Mouse (Mus musculus) cerebellum, adult 2 months (tissue): ENCODE results near the gene Prn. TPM values are rescaled to one million over a fixed set of nuclear protein-coding genes. Genes with fewer than 3 reads are reported as not detected.

Experiments
- DNase-seq, 2 experiments: peaks; one replicate each; pipeline ENCODE4 v3.0.0; 2021
- H3K27ac ChIP-seq: fragments of 200-500 bp; 2 replicates; pipeline ENCODE4 v1.5.1; 2012; ENCODE audit warnings: low read length, control low read depth, inconsistent platforms; ENCODE audit not compliant: insufficient read depth
- H3K27me3 ChIP-seq: fragments of 200-500 bp; 2 replicates; pipeline ENCODE4 v1.6.1; 2012; ENCODE audit warnings: inconsistent platforms, mild to moderate bottlenecking, low read length, moderate library complexity; ENCODE audit not compliant: control insufficient read depth, insufficient read depth
- H3K4me1 ChIP-seq: fragments of 200-500 bp; 2 replicates; pipeline ENCODE4 v1.6.1; 2011; ENCODE audit warnings: low read length; ENCODE audit not compliant: control insufficient read depth, insufficient read depth
- H3K4me3 ChIP-seq: fragments of 200-500 bp; replicated peaks from 2 replicates; pipeline ENCODE3; 2011; ENCODE audit warnings: mild to moderate bottlenecking, low read depth, low read length, control low read depth; ENCODE audit not compliant: insufficient read depth
- CTCF ChIP-seq: fragments of 200-500 bp; IDR thresholded peaks from 2 replicates; pipeline ENCODE4 v1.5.1; 2011; ENCODE audit warnings: low read depth, mild to moderate bottlenecking, control low read depth, low read length, moderate library complexity, borderline replicate concordance; ENCODE audit not compliant: insufficient read depth
- POLR2A ChIP-seq: fragments of 200-500 bp; IDR thresholded peaks from 2 replicates; pipeline ENCODE4 v1.6.1; 2011; ENCODE audit warnings: low read length, control low read depth, borderline replicate concordance; ENCODE audit not compliant: insufficient read depth
- WGBS: fragments of 180-500 bp; shearing (Covaris S2); methylation state at CpG from one replicate; pipeline ENCODE4 v1.1.7; 2018; 5-methylcytosine and 5-hydroxymethylcytosine counted together
- polyA plus RNA-seq: library from polyadenylated mRNA; depleted of rRNA; stranded (reverse); fragments of >200 nt; gene quantifications from 2 replicates; pipeline ENCODE4 v1.2.3, GENCODE M21; 2012

The Prn gene
- polyA plus RNA-seq, 1 experiment, result not detected

- H3K27ac ChIP-seq, result no peak overlapping the region; the same call in 1 of the 2 replicates
- H3K4me3 ChIP-seq, result no peak overlapping the region
- WGBS, result 89% methylated on average over 7 of the region's 7 CpGs
- TF ChIP-seq CTCF, result no peak
- no peak for TF ChIP-seq POLR2A
- no peaks in the 10 kb centered on the region for H3K4me1 ChIP-seq
- H3K27me3 ChIP-seq, result no peaks in the 10 kb centered on the region
- DNase-seq, result no peak
Measured at GRCm38 (mm10) chr2:131876551-131877265, 33.0 kb upstream of the Prn start.

GRCm38 (mm10) chr2:131881766-131882165, 28.0 kb upstream of the Prn start:
- no peak for DNase-seq
- 0 out of 2 replicates have a peak, but pooled peaks cover 4% of the 10 kb centered on the region for H3K4me1 ChIP-seq
- no peak overlapping the region for H3K27ac ChIP-seq
- no peak overlapping the region for H3K4me3 ChIP-seq
- H3K27me3 ChIP-seq, result no peaks in the 10 kb centered on the region
- TF ChIP-seq POLR2A (no peak), CTCF (no peak)
- WGBS, result 74% methylated on average over 4 of the region's 4 CpGs

DNA sequence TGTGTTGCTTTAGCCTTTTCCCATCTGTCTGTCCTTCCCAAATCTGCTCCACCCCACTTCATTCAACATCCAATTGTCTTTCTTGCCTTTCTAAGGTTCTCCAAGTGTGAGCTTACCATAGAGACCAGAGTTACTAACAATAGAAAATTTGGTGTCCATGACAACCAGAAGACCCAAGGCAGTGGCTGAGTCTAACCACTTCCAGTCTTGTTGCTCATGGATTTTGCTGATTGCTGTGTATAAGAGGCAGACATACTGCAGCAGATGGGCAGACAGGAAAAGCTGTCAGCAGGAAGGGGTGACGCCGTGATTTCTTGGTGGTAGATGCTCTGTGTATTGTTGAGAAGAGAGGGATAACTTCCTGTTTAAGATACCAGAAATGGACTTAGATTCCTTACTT, 26.6 kb upstream of the Prn start:
- H3K4me3 ChIP-seq, result no peak overlapping the region
- no peak overlapping the region for H3K27ac ChIP-seq
- DNase-seq, result no peak
- H3K4me1 ChIP-seq, result 0 out of 2 replicates have a peak, but pooled peaks cover 4% of the 10 kb centered on the region
- 24% methylated on average over 2 of the region's 2 CpGs for WGBS
- H3K27me3 ChIP-seq, result no peaks in the 10 kb centered on the region
- no peak for TF ChIP-seq CTCF

- TF ChIP-seq POLR2A, result no peak
- no peak for TF ChIP-seq CTCF
- H3K27ac ChIP-seq, result no peak overlapping the region
- H3K4me1 ChIP-seq, result 0 out of 2 replicates have a peak, but pooled peaks cover 4% of the 10 kb centered on the region
- no peak overlapping the region for H3K4me3 ChIP-seq
- DNase-seq, result no peak
- H3K27me3 ChIP-seq, result no peaks in the 10 kb centered on the region
- WGBS, result 80% methylated on average over 6 of the region's 6 CpGs
Measured at GRCm38 (mm10) chr2:131886503-131887160, 23.1 kb upstream of the Prn start.

GRCm38 (mm10) chr2:131888233-131888632, 21.5 kb upstream of the Prn start:
- Histone ChIP-seq H3K27me3 (no peaks in the 10 kb centered on the region), H3K4me1 (0 out of 2 replicates have a peak, but pooled peaks cover 3% of the 10 kb centered on the region), H3K27ac (no peak overlapping the region), H3K4me3 (no peak overlapping the region)
- DNase-seq, result no peak
- WGBS, result 87% methylated on average over 7 of the region's 7 CpGs
- no peak for TF ChIP-seq POLR2A
- no peak for TF ChIP-seq CTCF

DNA sequence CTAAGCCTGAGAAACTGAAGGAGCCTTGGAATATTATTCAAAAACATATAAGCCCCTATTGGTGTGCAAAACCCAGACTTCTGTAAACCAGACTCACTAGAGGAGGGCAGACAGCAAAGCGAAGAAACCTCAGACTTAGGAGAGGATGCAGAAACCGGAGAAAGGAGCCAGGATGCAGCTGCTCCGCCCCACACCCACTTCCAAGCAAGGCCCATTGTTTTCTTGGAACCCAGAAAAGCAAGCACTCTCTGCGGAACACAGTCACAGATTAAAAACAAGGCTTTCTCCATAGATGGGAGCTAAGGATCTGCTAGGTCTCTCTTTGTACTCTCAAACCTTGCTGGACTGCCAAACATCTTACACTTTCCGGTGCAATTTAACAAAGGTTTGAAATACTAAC, 17.2 kb upstream of the Prn start:
- no peak overlapping the region for H3K27ac ChIP-seq
- DNase-seq, result no peak
- H3K27me3 ChIP-seq, result no peaks in the 10 kb centered on the region
- H3K4me1 ChIP-seq, result no peaks in the 10 kb centered on the region
- H3K4me3 ChIP-seq, result no peak overlapping the region
- 50% methylated on average over 5 of the region's 5 CpGs for WGBS
- TF ChIP-seq CTCF (no peak), POLR2A (no peak)

DNA sequence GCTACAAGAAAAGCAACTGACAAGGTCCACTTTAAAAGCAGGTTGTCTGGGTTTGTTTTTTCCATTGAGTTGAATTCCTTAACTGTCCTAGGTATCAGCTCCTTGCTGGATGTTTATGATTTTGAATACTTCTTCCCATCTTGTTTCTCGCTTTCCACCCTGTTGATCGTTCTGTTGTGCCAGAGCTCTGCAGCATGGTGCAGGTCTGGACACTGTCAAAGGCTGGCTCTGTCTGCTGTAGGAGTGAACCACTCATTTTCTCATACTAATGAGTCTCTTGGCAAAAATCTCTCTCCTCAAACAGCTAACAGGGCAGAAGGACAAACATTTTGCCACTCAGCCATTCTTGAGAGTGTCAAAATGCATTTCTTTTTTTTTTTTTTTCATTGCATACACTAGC, 14.7 kb upstream of the Prn start:
- 66% methylated on average over 2 of the region's 2 CpGs for WGBS
- DNase-seq, result no peak
- Histone ChIP-seq H3K27me3 (no peaks in the 10 kb centered on the region), H3K4me3 (no peak overlapping the region), H3K27ac (no peak overlapping the region), H3K4me1 (no peaks in the 10 kb centered on the region)
- TF ChIP-seq CTCF (no peak), POLR2A (no peak)

GRCm38 (mm10) chr2:131896011-131896410, 13.7 kb upstream of the Prn start:
- 96% methylated on average over 4 of the region's 4 CpGs for WGBS
- TF ChIP-seq CTCF, result no peak
- TF ChIP-seq POLR2A, result no peak
- no peak for DNase-seq
- no peak overlapping the region for H3K27ac ChIP-seq
- no peaks in the 10 kb centered on the region for H3K4me1 ChIP-seq
- H3K27me3 ChIP-seq, result no peaks in the 10 kb centered on the region
- no peak overlapping the region for H3K4me3 ChIP-seq
